Mouse (Mus musculus): Measurements from ENCODE around the gene Trir.

DNA sequence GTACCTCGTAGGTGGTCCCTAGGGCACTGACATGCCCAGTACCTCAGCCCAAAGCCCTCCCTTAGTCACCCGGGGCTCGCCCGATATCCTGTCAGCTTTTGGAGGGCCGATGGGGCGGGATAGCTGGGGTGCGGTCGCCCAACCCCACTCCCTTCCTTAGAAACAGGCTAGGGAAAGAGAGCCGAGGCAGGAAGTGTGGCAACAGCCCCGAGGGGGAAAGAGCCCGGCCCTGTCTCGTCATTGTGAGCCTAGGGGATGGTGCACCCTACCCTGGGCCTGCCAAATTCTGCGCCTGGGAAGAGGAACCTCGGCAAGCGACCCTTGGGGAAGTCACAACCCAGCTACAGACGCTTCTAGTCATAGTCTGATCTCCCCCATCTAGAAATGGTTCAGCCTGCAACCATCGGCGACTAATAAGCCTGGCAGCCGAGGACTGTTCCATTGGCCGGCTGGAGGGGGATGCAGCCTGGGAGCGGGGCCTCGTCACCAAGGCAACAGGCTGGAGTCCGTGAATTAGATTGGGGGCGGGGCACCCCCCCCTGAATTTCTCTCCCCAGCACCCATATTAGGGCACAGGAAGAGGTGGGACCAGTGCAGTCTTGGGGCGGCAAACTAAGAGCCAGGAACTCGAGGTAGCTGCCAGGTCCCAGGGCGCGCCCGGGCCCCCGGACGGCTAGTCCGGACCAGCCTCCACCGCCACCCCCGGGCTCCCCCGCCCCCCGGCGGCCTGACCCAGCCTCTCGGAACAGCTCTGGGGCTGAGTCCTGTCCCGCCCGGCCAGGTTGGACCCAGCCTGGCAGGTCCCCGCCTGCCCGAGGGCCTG, 46.8 kb upstream of the Trir start:
- TF ChIP-seq CTCF (IDR thresholded peaks at IDR 0.05; ENCODE audit: borderline replicate concordance, insufficient read depth, low read length) (no peak), POLR2A (IDR thresholded peaks at IDR 0.05; ENCODE audit: low read depth, low read length) (no peak)

Measured in embryonic fibroblast, embryonic 13.5 days (primary cell).